Mouse (Mus musculus): ENCODE measurements at regions not wholly inside any gene's neighbourhood (a gene's known extent, or its start where the extent isn't known, plus 50 kb on each side); places are given as distances from the start of the nearest gene placed in this dataset.

DNA sequence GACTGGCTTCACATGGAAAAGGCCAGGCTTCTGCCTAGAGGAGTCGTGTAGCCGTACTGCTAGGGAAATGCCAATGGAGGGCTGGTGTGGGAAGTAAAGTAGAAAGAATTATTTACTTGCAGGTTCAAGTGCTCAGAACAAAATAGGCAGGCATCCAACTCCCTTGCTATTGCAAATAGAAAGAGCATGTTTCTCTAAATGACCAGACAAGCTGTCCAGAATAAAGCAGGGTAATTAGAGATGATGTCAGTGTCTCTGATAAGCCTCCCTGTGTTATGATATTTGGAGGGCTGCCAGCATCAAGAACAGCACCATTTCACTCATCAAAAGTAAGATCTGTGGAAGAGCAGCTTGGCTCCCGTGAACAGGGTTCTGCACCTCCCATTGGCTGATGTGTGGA is 192.4 kb downstream of the Usp46 start:
- DNase-seq, result no peak

DNA sequence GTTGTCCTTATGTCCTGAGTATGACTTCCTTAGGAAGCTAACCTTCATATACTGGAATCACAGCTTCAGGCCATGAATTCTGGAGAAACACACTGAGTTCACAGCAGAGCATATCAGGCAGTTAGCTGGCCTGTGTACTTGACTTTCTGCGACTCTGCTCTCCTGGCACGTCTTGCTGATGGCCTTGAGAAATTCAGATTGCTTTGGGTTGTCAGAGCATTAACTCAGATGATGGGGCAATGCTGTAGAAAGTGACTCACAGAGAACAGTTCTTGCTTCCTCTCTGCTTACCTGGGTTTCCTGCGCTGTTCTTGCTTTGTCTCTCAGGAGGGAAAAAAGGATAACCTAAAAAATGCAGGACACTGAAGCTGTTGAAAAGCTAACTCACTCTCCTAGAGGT is 187.3 kb downstream of the Usp46 start:
- DNase-seq, result no peak

DNA sequence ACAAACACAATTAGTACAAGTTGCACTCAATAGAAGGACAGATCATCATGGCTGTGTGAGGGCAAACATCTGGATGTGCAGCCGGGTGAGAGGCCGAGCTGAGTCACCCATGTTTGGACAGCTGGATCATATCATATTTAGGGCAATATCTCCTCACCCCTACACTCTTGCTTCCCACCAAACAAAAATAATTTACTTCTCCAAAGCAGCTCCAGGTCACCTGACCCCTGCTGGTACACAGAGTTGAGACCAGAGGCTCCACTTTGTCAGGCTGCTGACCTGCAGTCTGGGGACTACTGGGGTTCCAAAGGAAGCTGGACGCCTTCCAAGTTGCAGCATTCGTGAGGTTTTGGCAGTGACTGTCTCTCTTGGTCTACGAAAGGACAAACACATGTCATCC is 186.3 kb downstream of the Usp46 start:
- peak; percentile 60 for DNase-seq

DNA sequence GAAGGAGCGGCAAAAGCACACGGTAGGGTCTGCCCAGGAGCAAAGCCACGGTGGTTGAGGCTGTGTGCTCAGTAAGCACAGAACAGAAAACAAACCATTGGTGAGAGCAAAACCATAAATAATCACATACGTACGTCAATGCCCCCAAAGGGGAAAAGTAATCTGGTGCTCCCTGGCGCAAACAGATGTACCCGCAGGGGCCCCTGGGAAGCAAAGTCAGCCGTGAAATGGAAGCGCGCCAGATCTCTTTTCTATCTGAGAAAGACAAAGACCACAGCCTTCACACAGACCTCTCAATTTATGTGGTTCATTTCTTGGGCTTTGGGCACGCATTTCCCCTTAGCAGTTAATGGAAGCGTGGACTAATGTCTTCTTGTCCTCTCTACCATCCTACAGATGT is 183.2 kb downstream of the Usp46 start:
- DNase-seq, result no peak

DNA sequence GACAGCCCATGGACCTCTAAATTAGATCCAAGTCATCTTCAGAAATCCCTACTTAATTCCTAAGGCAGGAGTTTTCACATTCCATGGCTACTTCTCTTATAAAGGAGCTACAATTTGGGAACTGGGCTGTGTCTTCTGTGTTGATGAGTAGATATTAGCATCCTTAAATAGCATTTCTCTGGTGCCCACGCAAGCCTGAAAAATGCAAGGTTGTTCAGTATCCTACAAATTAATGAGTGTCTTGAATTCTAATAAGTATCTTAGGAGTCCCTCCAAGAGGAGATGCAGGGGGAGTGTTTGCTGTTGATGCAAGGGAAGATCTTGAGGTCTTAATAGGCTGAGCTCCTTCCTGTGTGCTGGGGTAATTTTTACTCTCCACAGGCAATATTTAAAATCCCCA is 182.5 kb downstream of the Usp46 start:
- DNase-seq, result no peak

DNA sequence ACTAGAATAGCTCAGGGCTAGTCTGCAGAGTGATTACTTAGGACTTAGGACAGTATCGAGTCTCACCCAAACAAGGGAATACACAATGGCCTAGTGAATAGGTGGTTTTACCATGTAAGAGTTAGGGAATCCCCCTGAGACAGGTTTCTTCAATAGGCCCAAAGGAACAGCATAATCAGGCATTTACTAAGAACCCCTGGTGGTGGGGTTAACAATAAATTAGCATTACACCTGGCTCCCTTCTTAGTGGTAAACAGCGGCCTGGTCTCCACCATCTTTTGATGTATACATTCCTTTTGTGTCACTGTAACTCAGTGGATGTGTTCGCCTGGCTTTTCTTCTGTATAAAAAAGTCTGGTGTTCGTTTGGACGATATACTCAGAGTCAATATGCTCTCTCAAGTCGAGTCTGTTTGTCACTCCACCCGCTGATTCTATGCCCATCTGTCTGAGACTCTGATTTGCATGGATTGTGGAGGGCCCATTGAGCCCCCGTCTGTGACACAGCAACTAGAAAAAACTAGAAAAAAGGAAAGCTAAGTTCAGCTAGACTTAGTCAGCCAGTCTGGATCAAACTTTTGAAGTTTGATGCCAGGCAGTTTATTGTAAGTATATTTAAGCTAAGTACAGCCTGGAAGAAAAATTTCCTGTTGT is 180.8 kb downstream of the Usp46 start:
- DNase-seq, result no peak

DNA sequence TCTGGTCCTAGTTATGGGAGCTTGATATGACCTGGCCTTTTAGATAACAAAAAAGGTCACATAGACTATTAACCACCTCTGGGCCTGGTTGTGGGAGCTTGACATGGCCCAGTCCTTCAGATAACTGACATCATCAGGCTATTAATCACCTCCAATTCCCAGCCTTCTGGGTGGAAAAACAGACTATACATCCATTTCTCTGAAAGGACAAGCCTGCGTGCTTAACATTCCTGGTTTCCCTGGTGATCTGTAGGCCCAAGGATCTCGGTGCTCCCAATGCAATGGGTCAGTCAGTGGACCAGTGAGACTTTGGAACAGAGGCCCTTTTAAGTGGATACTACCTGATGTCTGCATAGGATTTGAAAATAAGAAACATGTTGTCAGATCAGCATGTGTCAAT is 179.8 kb downstream of the Usp46 start:
- no peak for DNase-seq

DNA sequence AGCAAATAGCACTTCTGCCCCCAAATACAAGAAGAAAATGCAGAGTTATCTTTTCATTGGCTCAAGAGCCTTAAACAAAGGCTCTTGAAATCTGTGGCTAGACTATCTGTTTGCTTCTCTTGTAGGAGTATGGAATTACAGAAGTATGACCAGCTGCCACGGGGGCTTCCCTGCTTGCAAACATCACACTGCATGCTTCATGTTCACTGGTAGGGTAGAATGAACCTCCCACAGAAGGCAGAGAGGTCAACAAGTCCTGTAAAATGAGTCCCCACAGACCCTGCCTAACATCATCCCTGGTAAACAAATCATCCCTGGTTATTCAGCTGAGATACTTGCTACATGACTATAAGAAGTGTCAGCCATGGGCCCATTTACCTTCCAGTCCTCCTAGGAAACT is 178.9 kb downstream of the Usp46 start:
- DNase-seq, result no peak

DNA sequence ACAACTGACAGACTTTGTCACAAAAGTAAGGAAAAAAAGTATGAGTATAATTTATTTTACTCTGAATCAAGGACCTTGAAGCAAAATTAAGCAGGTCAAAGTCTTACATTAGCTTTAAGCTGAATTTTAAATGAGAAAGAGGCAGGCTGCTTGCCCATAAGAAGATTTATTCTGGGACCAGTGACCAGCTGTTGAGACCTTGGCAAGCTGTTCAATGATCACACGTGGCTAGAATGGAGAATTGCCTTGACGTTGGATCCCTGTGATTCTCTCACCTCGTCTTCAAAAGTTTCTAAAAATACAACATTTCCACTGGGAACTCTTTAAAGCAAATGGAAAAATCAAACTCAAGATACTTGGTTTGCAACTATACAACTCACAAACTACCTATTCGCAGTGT is 177.3 kb downstream of the Usp46 start:
- DNase-seq, result no peak

DNA sequence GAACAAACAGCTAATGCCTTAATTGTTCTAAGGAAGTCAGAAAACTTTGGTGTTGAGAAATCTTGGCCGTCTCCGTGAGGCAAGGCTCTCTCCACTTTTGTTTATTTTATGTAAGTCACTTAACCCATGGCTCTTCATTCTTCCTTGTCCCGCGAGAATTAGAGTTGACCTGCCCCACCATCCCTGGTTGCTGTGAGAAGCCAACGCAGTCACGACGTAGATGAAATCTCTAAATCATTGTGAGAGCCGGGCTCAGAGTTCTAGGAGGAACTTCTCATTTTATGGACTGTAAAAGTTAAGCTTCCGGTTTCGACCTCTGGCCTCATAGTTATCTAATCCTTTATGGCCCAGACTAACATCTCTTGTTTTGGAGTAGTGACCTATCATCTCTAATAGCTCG is 176.6 kb downstream of the Usp46 start:
- no peak for DNase-seq

DNA sequence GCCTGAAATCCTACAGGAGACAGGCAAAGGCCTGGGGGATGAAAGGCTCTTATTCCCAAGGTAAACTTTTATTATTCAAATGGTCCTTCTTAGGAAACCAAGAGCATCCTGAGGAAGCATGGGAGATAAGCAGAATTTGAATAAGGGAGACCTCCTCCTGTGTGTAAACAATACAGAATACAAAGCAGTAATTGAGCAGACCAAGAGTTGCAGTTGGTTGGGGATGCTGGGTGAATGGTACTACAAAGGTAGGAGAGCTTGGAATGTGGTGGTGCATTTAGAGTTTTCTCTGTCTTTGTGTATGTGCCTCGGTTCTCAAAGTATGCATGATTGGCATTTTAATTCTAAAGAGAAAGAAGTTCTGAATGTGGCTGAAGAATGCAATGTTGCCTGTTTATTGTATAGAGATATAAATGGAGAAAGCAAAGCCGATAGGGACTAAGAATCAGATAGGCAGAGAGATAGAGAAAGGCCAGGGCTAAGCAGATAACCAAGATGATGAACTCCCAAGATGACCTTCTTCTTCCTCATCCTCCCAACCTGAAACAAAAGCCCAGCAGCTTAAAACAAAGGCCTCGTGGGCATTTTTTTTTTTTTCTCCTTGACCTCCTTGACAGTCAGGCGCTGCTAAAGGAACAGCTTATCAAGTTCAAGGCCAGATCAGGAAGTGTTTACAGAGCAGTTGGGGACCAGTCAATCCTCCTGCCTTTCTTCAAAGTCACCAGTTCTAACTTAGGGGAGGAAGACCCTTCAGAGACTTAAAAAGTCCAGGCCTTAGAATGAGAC is 175.6 kb downstream of the Usp46 start:
- DNase-seq, result no peak

DNA sequence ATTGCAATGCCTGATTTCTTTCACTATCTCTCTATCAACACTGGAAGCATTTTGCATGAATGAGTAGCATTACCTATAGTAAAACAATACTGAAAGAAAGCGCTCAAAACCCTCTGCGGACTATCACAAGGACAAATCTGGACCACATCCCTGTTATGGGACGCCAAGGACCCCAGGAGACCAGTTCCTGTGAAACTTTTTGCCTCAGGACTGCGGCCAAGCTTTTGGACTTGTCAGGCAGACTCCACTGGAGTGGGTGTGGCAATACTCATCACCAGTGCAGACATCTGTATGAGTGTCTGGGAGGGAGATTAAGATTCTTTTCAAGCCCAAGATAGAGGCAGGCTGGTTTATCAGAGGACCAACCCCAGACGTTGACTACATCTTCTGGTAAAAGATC is 173.0 kb downstream of the Usp46 start:
- DNase-seq, result no peak

DNA sequence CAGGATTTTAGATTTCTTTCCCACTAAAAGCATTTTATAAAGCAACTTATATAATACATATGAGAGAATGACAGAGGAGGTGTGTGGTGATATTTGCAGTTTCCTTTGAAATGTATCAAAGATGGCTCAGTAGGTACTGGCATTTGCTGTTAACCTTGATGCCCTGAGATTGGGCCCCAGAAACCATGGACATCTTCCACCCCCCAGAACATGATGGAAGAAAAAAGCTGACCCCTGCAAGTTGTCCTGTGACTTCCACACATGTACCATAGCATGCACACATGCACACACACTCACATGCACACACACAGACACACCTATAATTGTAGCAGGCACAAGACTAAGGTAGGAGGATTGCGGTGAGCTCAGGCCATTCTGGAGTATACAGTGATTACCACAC is 171.4 kb downstream of the Usp46 start:
- DNase-seq, result no peak

DNA sequence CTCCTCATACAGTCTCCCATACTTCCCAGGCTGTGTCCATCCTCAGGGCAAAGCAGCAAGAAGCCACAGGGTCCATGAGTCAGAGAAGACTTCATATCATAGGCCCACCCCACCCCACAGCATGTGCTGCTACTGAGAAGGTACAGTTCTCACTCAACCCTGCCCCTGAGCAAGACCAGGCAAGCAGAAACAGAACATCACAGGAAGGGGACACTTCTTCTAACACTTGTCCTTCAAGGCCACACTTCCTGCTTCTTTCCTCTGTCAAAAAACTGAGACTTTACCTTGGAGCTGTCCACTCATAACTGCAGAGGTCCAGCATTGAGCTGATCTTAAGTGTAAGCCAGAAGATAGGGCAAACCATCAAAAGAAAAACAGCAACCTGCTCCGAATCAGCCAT is 166.6 kb downstream of the Usp46 start:
- no peak for DNase-seq

DNA sequence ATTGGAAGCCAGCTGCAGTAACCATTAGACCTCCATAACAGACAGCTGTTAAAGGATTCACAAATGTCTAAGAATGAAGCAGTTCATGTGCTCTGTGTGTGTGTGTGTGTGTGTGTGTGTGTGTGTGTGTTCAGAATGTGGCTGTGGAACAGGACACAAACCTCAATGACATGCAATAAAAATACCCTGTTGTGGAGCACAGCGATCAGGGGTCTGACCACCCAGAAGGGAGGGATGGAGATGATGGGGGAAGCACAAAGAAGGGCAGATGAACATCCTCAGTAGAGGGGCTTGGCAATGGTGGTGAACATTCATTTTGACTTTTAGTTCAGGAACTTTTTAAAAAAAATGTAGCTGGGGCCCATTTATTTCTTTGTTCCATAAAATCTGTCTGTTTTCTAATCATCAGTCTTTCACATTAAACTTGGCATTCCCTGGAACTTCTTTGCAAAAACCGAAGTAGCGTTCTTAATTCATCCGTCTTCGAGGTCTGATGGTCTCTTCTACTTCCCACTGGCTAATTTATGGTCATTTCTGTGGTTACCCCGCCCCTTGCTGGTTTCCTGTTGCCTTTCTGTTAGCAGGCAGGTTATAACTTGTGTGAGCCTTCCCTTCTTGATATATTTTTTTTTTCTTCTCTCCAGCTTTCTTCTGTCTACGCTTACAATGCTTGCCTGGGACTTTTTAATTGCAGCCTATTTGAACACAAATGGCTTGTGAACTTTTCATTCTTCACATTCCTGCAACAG is 165.6 kb downstream of the Usp46 start:
- no peak for DNase-seq

DNA sequence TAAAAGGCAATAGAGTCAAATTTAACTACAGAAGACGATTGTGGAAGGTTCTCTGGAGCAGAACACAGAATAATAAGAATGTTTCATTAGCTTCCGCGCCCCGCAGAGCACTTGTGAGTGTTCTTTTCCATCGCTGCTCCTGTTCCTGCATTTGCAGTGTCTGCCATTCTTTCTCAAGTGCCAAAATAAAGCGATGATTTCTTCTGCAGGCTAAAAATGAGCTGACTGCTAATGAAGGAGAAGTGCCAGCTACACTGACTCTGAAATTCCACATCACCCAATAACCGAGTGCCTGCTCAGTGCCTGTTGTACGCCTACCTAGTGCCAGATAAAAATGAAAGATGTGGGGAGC is 165.0 kb downstream of the Usp46 start:
- DNase-seq, result no peak

DNA sequence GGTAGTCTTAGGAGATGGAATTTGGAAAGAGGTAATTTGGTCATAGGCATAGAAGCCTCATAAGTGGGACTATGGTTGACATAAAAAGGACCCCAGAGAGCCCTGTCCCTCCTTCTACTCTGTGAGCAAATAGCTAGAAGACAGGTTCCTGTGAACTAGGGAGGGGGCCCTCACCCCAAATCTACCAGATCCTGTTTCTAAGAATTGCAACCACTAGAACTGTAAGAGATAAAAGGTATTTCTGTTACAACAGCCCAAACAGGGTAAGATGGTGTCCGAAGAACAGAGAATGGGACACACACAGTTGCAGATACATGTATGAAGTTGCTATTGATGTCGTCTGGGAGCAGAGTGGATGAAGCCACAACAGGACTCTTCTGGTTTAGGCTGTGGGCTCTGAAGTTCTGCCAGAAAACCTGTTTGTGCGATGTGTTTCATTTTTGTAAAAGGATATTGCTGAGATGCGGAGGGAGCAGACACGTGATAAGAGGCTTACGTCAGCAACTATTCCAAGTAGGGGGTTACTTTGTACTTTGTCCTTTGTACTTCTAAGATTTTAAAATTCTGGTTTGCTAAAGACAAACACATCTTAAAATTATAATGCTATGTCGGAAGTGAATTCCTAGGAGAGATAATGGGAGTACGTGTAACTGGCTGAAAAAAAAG is 164.0 kb downstream of the Usp46 start:
- no peak for DNase-seq

DNA sequence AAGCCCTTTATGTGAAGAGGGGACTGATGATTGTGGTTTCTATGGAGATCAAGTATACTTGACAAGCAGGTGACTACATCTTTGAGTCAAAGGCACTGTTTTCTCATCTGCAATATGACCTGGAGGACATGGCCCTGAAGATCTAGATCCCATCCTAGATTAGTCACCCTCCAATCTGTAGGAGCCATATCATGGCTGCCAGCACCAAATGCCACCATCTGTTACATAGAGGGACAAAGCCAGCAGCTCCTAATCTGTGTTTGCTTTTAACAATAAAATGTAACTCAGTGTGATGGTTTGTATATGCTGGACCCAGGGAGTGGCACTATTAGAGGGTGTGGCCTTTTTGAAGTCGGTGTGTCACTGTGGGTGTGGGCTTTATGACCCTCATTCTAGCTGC is 156.1 kb downstream of the Usp46 start:
- DNase-seq, result no peak

DNA sequence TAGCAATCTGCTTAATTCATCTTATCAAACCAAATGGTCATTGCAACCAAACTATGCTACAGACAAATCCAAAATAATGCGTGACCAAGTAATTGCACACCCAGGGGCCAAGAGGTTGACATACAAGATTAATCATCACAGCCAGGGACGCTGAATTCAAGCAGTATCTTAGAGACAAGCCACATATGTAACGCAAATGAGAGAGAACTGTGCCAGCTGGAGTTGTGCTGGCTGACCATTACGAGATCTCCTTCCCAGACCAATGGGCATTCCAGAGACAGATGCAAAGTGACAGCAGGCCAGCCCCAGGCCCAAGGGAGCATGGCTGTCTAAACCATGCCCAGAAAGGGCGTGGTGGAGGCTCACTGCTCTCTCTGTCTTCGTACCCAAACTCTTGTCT is 155.1 kb downstream of the Usp46 start:
- no peak for DNase-seq

DNA sequence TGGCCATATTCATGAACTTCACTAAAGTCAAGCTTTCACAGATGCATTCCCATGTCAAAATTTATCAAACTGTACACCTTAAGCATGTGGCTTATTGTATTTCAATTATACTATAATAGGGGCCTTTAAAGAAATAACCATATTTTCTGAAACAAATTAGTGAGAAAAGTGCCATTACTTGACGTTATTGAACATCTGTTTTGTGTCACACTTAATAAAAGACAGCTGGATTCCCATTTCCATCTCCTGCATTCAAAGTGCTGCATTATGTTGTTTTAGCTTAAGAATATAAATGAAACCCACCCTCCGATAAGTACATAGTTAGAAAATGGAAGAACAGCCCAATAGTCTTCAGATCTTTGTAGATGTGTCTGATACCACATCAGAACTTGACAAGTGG is 150.2 kb downstream of the Usp46 start:
- no peak for DNase-seq

DNA sequence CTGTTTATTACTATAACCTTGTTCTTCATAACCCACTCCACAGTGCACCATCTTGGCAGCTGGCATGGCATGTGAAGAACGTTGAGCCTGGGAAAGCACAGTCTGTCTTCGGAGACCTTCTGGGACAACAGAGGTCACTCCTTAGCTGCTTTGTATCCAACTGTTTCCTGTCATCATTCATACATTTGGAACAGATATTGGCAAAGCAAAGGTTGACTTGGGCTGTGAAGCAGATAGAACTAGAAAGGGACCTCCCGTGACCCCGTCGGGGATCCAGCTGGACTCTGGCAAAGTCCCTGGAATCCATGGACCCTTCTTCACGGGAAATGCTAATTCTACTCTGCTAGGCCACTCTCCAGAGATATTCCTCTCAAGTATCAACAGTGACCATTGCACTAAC is 148.3 kb downstream of the Usp46 start:
- DNase-seq, result peak; percentile 52

DNA sequence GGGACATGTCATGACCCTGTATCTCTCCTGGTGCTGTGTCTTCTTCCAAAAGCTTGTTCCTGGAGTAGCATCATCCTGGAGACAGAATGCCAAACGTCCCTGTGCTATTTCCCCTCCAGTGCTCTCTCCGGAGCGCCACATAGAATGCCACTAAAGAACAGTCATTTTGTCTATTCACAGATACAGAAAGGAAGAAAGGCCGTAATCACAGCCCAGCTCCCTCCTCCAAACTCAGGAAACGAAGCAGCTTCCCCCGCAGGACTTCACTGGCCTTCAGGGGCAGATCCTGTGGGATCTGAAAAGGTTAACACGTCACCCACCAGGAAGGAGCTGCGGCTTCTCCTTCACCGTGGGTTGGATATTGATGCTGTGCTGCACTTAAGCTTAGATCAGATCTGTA is 140.7 kb downstream of the Usp46 start:
- no peak for DNase-seq

DNA sequence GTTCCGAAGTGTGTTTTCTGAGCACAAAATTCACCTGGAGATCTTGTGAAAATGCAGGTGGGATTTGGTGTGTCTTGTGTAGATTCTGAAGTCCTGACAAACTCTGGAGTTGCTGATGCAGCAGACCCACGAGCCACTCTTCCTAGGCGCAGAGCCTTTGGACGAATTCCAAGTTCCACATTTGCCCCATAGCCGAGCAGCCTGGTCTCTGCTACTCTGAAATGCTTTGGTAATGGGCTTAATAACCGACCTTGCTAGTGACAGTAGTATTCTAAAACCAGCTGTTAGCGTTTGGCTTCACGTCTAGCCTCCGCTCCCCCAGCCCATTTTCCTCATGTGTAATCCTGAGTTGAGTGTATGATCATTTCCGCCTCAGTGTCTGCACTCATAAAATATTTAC is 139.5 kb downstream of the Usp46 start:
- DNase-seq, result no peak

Measured in gastrocnemius, postnatal 25 days (tissue).